Mouse (Mus musculus) hindbrain, embryonic 11.5 days (tissue): ENCODE measurements around the gene Tmem199. TPM values are rescaled to one million over a fixed set of nuclear protein-coding genes. Genes with fewer than 3 reads are reported as not detected.
A peak's percentile ranks its signal among the peaks of the same experiment; 100 is the strongest.

ENCODE experiments used
- ATAC-seq: fragments of 200-750 bp; cut with Nextera tagmentation; 2 replicates; pipeline ENCODE4 v1.8.0; 2017; ENCODE audit warnings: mild to moderate bottlenecking, moderate TSS enrichment, moderate library complexity; ENCODE audit not compliant: low FRiP score
- DNase-seq: peaks from one replicate; pipeline ENCODE4 v3.0.0-alpha.2; 2015; ENCODE audit warnings: low spot score
- H3K27ac ChIP-seq: fragments of 300-500 bp; sonication (generic); 2 replicates; pipeline ENCODE4 v1.5.1; 2014; ENCODE audit warnings: mild to moderate bottlenecking, low read depth, low read length
- H3K27me3 ChIP-seq: fragments of 300-500 bp; sonication (generic); 2 replicates; pipeline ENCODE4 v1.6.1; 2014; ENCODE audit warnings: mild to moderate bottlenecking, low read length, moderate library complexity, mixed read lengths; ENCODE audit not compliant: control insufficient read depth, insufficient read depth
- H3K36me3 ChIP-seq: fragments of 300-500 bp; sonication (generic); 2 replicates; pipeline ENCODE4 v1.6.1; 2014; ENCODE audit warnings: mild to moderate bottlenecking, low read length, moderate library complexity, mixed read lengths; ENCODE audit not compliant: control insufficient read depth, insufficient read depth
- H3K4me1 ChIP-seq: fragments of 300-500 bp; sonication (generic); replicated peaks from 2 replicates; pipeline ENCODE4 v1.6.1; 2014; ENCODE audit warnings: low read length, mixed read lengths; ENCODE audit not compliant: control insufficient read depth, insufficient read depth
- H3K4me2 ChIP-seq: fragments of 300-500 bp; sonication (generic); replicated peaks from 2 replicates; pipeline ENCODE4 v1.6.1; 2014; ENCODE audit warnings: mild to moderate bottlenecking, low read depth, low read length
- H3K4me3 ChIP-seq: fragments of 300-500 bp; sonication (generic); 2 replicates; pipeline ENCODE4 v1.5.1; 2014; ENCODE audit warnings: low read depth, low read length
- H3K9ac ChIP-seq: fragments of 300-500 bp; sonication (generic); 2 replicates; pipeline ENCODE4 v1.6.1; 2014; ENCODE audit warnings: low read depth, low read length
- H3K9me3 ChIP-seq: fragments of 300-500 bp; sonication (generic); 2 replicates; pipeline ENCODE4 v1.6.1; 2016; ENCODE audit warnings: low read length; ENCODE audit not compliant: control insufficient read depth
- WGBS: fragments of 180-500 bp; shearing (Covaris S2); extraction: QIAGEN DNeasy Blood & Tissue Kit; methylation state at CpG from one replicate; pipeline ENCODE4 v1.1.7; 2014; 5-methylcytosine and 5-hydroxymethylcytosine counted together
- polyA plus RNA-seq: library from polyadenylated mRNA; unstranded; fragments of >200 nt; fragmentation: Nextera tagmentation; extraction: Ambion mirVana; gene quantifications from 2 replicates; pipeline ENCODE4 v1.2.1, GENCODE M21; 2014

Tmem199 gene
- polyA plus RNA-seq, 1 experiment from 2014 or later: 95.8 TPM

- Histone ChIP-seq H3K27ac (no peak overlapping the region), H3K9ac (no peak overlapping the region)
- DNase-seq: peak; percentile 30
Measured at GRCm38 (mm10) chr11:78461894-78462293, 50.1 kb downstream of the Tmem199 start.

GRCm38 (mm10) chr11:78458740-78459139 is 53.2 kb downstream of the Tmem199 start:
- DNase-seq (no peak), ATAC-seq (no peak)
- Histone ChIP-seq H3K27ac (no peak overlapping the region), H3K4me3 (no peak overlapping the region), H3K4me2 (no peak overlapping the region), H3K36me3 (no peaks in the 10 kb centered on the region), H3K9ac (no peak overlapping the region), H3K4me1 (no peaks in the 10 kb centered on the region), H3K9me3 (no peaks in the 10 kb centered on the region), H3K27me3 (no peaks in the 10 kb centered on the region)
- WGBS: 83% methylated on average over 17 of the region's 17 CpGs

More at GRCm38 (mm10) chr11:78461894-78462293, 50.1 kb downstream of the Tmem199 start:
- Histone ChIP-seq H3K4me2 (no peak overlapping the region), H3K36me3 (no peaks in the 10 kb centered on the region), H3K27me3 (no peaks in the 10 kb centered on the region), H3K4me1 (no peaks in the 10 kb centered on the region; the same call in 1 of the 2 replicates), H3K9me3 (no peaks in the 10 kb centered on the region), H3K4me3 (no peak overlapping the region)
- 66% methylated on average over 1 of the region's 1 CpGs for WGBS
- ATAC-seq: no peak

Other genes with a start within 250 kb of the Tmem199 start
- gene BC030499, start 221.3 kb downstream of the Tmem199 start, polyA plus RNA-seq: 0.11 and 0.20 TPM in 2 replicates
- gene Spag5, start 210.6 kb downstream of the Tmem199 start, polyA plus RNA-seq: 48.3 and 52.2 TPM in 2 replicates
- gene Aldoc, start 189.2 kb downstream of the Tmem199 start, polyA plus RNA-seq: 2.7 and 3.3 TPM in 2 replicates
- gene Pigs, start 183.8 kb downstream of the Tmem199 start, polyA plus RNA-seq: 49.4 and 54.2 TPM in 2 replicates
- 66.2 and 73.1 TPM in 2 replicates for gene Unc119, start 168.7 kb downstream of the Tmem199 start, polyA plus RNA-seq
- gene Foxn1, start 125.6 kb downstream of the Tmem199 start, polyA plus RNA-seq: 0.05 TPM in 1 of 2 replicates, not detected in the other
- not detected in 2 replicates for gene Slc13a2, start 90.0 kb downstream of the Tmem199 start, polyA plus RNA-seq
- gene Slc46a1, start 46.5 kb downstream of the Tmem199 start, polyA plus RNA-seq: 14.5 and 15.9 TPM in 2 replicates
- gene Sarm1, start 14.4 kb downstream of the Tmem199 start, polyA plus RNA-seq: 16.3 and 17.5 TPM in 2 replicates
- gene Vtn, start 13.1 kb downstream of the Tmem199 start, polyA plus RNA-seq: 95.4 and 129 TPM in 2 replicates
- gene Sebox, start 8.7 kb downstream of the Tmem199 start, polyA plus RNA-seq: not detected in 2 replicates
- 131 and 144 TPM in 2 replicates for gene Poldip2, start within 50 bp of the Tmem199 start, polyA plus RNA-seq
- gene Tnfaip1, start 24.2 kb upstream of the Tmem199 start, polyA plus RNA-seq: 63.3 and 66.5 TPM in 2 replicates
- gene Ift20, start 24.2 kb upstream of the Tmem199 start, polyA plus RNA-seq: 107 and 111 TPM in 2 replicates
- 72.0 and 73.8 TPM in 2 replicates for gene Tmem97, start 38.6 kb upstream of the Tmem199 start, polyA plus RNA-seq
- 27.5 and 34.4 TPM in 2 replicates for gene Nlk, start 185.2 kb upstream of the Tmem199 start, polyA plus RNA-seq
- gene Ccnq, start 239.6 kb upstream of the Tmem199 start, polyA plus RNA-seq: 32.3 and 33.2 TPM in 2 replicates